Mouse (Mus musculus) megakaryocyte-erythroid progenitor cell, adult 5-6 weeks (primary cell): ENCODE measurements around the gene Hibch. TPM values are rescaled to one million over a fixed set of nuclear protein-coding genes. Genes with fewer than 3 reads are reported as not detected.

Experiments used
- ATAC-seq: replicated peaks from 2 replicates; pipeline ENCODE4 v1.8.0; 2016; ENCODE audit warnings: mild to moderate bottlenecking, inconsistent platforms; ENCODE audit not compliant: severe bottlenecking, poor library complexity, low FRiP score, low TSS enrichment
- total RNA-seq, 2 experiments: library from RNA; stranded (forward) in 1 of 2; stranded (reverse) in 1 of 2; fragments of 200-1000, 215-1000 nt in 1 of 2; fragments of >200 nt in 1 of 2; fragmentation: Nextera tagmentation in 1 of 2; gene quantifications; 2 replicates each; pipeline ENCODE4 v1.2.3; 2014 to 2017

The Hibch gene
- total RNA-seq (2014; fragmentation: Nextera tagmentation) (38.7 and 51.5 TPM in 2 replicates), total RNA-seq (2017) (71.4 and 81.7 TPM in 2 replicates)

DNA sequence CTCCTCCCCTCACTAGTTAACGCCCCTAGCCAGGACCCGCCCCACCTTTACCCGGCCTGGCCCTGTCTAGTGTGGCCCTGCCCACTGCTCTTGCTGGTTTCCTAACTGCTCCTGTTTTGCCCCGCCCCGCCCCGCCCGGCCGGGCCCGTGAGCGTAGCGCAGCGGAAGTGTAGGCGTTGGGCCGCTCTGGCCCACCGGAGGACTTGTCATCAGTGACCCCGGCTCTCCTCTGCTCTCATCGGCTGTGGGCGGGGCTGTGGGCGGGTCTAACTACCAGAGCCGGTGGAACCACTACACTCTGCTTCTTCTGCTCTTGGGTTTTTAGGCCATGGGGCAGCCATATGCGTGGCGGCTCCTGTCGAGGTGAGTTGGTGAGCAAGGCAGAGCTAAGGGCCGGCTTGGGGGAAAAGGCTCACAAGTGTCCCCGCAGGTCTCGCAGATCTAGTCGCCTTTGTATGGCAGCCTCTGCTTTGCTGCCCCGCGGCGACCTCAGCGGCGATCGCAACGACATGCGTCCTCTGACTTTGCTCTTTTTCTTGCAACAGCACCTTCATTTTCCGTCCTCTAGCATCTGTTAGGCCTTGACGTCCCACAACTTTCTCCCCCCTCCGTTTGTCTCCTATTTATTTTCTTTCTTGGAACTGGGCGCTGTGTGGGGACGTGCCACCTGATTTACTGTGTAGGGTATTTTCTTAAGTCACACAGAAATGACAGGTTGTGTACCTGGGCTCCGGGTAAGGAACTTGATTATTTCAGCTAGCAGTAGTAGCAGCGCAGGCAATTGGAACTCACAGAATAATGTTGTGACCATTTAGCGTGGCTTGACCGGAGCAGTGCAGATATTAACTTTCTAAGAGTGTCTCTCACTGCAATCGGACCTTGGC, at the start of gene Hibch:
Gene Hibch, plus strand, starts transcription at position 148 of the 884 bp plus-strand sequence.
- ATAC-seq = peak; percentile 96

- no peak for ATAC-seq
Measured at GRCm38 (mm10) chr1:52795927-52796326, 48.8 kb upstream of the Hibch start.

GRCm38 (mm10) chr1:52799056-52799726, 45.5 kb upstream of the Hibch start:
- ATAC-seq = 0 out of 2 replicates have a peak, but pooled peaks have one; percentile 46

DNA sequence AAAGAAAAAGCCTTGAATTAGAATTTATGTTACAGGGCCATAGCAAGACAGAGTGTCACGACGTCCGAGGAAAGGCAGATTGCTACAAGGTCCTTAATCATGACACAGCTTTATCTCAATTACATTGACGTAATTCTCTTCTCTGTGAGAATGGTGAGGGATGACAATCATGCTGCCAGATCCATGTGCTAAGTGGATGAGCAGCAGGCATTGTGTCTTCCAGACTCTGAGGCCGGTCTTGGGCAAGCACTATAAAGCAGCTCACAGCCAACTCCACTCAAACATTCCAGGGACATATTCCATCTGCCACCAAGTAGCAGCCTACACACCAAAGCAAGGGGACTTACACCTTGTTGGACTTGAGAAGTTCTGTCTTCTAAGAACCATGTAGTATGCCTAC, 45.0 kb upstream of the Hibch start:
- peak; percentile 76 for ATAC-seq

DNA sequence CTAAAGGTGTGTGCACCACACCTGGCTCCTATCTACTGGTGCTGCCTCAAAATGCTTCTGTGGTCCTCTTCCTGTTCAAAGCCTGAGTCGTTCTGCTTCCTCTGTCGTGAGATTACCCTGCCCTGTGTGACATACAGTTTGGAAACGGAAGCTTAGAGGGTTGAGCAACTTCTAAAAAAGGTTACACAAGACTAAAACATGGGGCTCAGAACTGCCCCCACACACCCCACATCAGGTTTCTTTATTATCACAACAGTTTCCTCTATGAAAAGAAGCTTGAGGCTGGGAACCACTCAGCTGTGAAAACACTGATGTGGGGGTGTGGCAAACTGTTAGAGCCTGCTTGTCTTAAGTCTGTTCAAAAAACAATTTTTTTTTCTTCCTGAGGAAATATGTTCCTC, 44.4 kb upstream of the Hibch start:
- ATAC-seq = peak; percentile 58

DNA sequence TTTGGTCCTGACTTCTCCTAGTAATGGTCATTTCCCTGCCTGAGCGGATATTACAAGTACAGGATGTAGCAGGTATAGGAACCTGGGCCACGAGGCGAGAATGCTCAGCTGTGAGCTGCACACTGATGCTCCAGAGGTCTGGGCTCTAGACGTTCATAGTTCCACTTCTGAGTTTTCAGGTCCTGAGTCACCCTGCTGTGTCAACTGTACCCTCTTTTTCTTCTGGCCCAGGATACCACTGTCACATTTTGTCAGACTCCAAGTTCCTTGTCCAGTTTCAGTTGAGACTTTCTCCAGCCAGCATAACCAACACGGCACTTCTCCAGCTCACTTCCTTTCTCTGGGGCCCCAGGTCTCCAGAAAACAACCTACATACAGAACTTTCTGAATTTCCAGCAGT, 43.1 kb upstream of the Hibch start:
- ATAC-seq = no peak

DNA sequence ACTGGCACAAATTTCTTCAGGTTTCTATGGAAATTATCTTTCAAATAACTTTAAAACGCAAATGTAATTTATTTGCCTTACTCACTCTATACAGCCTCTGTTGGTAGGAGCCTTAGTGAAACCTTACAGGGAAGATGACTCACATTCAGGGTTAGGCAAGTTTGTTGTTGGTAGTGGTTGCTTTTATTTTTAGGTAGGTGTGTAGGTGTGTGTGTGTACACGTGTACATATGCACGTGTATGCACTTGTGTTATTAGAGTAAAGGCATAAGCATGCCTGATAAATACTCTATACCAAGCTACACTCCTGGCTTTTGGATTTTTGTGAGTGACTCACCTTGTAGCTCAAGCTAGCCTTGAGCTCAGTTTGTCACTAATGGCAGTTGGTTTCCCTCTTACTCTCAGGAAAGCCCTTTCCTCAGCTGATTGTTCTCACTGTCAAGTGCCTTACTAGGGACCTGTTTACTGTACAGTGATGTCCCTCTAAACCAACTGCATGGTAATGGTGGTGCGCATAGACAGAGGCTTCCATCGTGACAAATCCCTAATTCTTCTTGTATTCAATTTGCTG, 42.2 kb upstream of the Hibch start:
- no peak for ATAC-seq

GRCm38 (mm10) chr1:52805041-52805440, 39.7 kb upstream of the Hibch start:
- no peak for ATAC-seq

- ATAC-seq = 0 out of 2 replicates have a peak, but pooled peaks have one; percentile 22
Measured at GRCm38 (mm10) chr1:52808456-52808855, 36.3 kb upstream of the Hibch start.

GRCm38 (mm10) chr1:52816232-52816891, 28.4 kb upstream of the Hibch start:
- no peak for ATAC-seq

GRCm38 (mm10) chr1:52816910-52817812, 27.6 kb upstream of the Hibch start, which contains the start of gene Inpp1:
Inpp1 (minus strand) TSS chr1:52817688.
- ATAC-seq = peak; percentile 94

DNA sequence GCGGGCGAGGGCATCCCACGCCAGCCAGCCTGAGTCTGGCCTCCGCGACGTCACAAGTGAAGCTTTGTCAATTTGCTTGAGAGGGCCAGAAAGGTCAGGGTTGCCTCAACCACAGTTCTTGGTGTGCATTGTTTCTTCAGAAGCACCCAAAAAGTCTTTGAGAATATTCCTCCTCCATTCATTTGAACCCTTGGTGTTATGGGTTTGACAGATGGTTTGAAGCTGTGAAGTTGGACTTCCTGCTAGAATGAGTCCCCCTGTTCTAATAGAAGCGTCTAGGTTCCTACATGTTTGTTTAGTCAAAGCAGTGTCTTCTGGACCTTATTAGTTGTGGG, 26.9 kb upstream of the Hibch start:
- no peak for ATAC-seq

GRCm38 (mm10) chr1:52839099-52839498, 5.6 kb upstream of the Hibch start:
- ATAC-seq = no peak

- no peak for ATAC-seq
Measured at GRCm38 (mm10) chr1:52844354-52844753, 375 bp upstream of the Hibch start.

DNA sequence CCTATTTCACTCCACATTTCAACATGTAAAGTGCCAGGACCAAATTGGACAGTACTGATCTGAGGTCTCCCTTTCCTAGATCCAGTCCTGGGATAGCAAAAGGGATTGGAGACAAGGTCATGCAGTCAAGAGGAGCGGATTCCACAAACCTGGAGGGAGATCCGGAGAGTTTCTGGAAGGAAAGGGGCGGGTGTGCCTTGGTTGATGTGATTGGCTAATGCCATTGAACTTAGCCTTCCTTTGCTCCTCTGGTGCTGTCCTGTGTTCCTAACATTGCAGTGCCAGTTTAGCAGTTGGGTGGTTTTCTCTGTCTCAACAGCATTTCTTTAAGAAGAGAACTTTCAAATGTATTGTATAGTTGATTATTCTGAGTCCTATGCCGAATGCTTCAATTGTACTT, 1.8 kb downstream of the Hibch start:
- ATAC-seq = no peak

DNA sequence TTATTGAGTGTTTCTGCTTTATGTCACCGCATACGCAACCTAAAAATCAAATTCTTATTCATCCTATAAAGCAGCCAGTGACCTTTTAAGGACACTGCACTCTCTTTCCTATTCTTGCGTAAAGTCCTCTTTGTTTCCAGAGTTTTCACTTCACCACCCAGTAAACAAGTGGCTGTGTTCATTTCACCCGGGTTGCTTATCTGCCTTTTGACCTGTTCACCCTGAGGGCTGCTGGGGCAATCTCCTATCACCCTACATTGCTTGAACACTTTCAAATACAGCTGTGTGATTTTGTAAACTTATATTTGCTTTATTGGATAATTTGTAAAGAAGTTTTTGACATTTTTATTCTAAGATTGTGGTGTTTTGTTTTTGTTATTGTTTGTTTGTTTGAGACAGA, 4.7 kb downstream of the Hibch start:
- no peak for ATAC-seq

GRCm38 (mm10) chr1:52854029-52854428, 9.3 kb downstream of the Hibch start:
- peak; percentile 81 for ATAC-seq

DNA sequence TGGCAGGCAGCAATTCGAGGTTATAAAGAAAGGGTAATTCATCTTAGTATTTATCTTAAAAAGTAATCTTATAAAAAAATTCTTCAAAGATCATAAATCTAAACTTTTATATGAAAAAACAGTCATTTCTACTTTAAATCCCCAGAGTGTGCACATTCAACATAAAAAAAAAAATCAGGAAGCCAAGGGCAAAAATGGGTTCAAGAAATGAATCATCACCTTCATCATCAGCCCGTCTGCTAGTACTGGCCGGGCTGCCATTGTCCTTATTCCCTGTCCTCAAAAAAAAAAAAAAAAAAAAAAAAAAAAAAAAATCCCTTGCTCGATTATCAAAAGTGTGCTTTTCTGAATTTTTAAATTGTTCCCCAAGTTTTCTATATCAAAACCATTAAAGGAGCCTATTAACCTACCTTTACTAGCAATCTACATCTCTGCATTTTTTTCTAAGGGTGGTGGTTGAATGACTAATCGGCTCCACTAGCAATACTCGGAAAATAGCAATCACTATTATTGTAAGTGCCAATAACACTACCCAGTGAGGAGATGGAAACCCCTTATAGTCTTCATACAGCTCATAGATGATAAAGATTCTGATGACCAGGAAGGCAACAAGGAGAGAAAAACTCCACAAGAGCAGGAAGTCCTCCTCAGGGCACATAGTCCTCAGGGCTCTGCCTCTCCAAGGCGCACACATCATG, 11.3 kb downstream of the Hibch start:
- ATAC-seq = no peak
